Mouse (Mus musculus): ENCODE results near the gene Nrp2.

The Nrp2 gene

GRCm38 (mm10) chr1:62782573-62782972 is 79.5 kb downstream of the Nrp2 start:
- DNase-seq (ENCODE audit: low spot score), result no peak

DNA sequence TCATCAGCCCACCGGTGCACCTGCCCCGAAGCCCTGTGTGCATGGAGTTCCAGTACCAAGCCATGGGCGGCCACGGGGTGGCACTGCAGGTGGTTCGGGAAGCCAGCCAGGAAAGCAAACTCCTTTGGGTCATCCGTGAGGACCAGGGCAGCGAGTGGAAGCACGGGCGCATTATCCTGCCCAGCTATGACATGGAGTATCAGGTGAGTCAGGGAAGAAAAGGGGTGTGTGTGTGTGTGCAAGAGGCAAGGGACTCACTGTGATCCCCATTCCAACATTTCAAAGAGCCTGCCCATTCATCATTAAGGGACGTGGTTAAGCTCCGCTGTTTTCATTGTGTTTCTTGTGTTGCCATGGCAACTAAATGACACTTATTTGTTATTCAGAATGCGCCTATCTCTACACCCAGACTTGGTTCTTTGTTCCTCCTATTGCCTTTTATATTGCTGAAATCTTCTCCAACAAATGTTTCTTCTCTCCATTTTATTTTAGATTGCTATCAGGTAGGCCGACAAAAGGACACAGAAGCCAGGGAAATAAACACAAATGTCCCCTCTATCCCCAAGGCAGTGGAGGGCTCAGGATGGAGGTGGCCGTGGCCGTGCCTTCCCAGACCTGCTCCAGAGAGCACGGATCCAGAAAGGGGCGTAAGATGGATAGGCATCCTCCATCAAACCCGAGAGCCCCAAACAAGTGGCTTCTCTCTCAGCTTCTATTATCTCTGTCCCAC is 80.4 kb downstream of the Nrp2 start:
- DNase-seq (ENCODE audit: low spot score), result no peak

DNA sequence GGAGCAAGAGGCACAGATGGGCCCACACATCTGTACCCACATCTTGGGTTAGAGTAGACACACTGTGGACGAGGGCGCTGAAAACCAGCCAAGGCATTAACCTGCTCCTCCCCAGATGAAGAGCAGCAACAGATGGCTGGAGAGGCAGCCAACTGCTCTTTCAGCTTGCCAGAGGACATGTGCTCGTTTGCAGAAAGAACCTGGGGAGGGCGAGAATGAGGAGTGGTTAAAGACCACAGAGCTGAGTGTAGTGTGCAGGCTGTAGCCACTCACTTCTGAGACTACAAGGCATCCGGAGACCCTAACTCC is 81.0 kb downstream of the Nrp2 start:
- DNase-seq (ENCODE audit: low spot score), result no peak

DNA sequence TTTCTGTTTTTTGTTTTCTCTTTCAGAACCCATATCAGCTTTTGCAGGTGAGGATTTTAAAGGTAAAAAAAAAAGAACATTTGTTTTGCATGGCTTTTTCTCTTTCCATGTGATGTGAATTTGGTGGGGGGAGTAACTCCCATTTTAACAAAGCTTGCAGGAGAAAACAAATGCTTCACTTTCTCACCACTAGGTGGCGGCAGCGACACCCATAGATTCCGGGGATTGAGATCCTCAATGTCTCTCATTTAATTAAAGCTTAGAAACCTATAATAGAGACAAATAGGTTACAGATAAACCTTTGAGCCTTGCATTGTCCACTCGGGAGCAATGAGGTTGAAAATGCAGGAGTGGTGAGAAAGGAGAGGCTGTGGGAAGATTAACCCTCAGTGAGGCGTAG is 83.2 kb downstream of the Nrp2 start:
- DNase-seq (ENCODE audit: low spot score), result peak; percentile 34

DNA sequence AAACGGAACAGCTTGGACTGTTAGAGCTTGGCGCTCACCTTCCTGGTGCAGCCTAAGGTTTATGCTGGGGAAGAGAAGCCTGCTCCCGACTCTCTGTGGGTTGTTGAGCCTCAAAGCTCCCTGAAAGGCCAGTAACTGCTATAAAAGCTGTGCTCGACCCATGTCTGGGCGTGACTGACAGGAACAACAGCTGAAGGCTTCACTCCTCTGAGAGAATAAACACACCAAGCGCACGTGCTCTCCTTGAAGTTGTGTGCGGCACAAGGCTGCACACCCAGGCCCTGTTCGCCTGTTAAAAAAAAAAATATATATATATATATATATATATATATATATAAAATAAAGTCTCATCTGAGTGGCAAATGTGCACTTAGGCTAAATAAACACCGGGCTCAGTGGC is 84.5 kb downstream of the Nrp2 start:
- no peak for DNase-seq (ENCODE audit: low spot score)

DNA sequence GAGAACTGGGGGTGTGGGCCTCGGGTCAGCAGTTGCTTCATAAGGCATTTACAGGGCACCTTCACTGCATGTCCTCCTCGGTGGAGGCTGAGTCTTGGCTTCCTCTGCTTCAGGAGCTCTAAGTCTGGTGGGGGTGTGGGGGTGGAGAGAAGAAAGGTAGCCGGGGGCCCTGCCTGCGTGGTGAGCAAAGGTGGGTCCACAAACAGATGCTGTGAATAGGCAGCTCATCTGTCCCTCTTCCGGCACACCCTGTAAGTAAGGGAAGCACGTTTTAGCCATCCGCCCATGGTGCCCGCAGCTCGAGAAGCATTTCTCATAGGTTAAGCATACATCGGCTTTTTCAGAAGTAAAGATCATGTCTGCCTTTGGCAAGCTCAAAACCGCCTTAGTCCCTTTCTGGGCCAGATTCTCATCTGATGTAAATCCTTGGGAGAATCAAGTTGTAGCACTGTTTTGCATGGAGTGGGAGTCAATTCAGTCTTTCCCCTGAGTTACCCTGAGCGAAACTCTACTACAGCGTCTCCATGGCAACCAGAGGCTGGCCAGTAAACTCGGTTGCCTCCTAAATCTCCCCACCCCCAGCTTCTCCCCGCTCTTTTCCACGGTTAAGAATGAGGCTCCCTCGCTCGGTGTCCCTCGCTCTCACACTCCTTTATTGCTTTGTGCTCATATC is 91.3 kb downstream of the Nrp2 start:
- no peak for DNase-seq (ENCODE audit: low spot score)

- DNase-seq (ENCODE audit: low spot score), result no peak
Observed at GRCm38 (mm10) chr1:62794896-62795255, 91.8 kb downstream of the Nrp2 start.

GRCm38 (mm10) chr1:62795307-62796037 is 92.4 kb downstream of the Nrp2 start:
- DNase-seq (ENCODE audit: low spot score), result no peak

DNA sequence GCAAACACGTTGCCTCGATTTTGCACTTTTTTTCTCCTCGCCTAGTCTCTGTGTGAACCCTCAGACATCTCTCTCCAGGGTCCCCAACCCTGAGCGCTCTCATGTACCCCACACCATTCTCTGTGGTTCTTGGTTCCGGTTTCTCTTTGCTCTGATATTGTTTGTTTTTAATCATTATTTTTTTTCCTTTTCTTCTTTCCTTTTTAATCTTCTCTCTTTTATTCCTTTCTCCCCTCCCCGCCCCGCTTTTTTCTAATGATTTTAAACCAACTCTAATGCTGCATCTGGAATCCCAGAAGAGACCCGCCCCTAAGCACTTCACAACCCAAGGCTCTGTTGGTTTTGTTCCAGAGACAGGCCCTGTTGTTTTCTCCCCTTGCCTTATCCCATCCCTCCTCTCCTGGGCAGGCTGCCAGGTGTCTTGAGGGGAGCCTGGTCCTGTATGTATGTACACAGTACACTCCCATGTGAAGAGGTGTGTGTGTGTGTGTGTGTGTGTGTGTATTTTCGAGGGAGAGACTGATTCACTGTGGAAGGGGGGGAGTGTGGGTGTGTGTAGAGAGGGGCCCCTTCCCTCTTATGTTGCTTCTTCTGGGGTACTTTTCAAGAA is 93.1 kb downstream of the Nrp2 start:
- no peak for DNase-seq (ENCODE audit: low spot score)

DNA sequence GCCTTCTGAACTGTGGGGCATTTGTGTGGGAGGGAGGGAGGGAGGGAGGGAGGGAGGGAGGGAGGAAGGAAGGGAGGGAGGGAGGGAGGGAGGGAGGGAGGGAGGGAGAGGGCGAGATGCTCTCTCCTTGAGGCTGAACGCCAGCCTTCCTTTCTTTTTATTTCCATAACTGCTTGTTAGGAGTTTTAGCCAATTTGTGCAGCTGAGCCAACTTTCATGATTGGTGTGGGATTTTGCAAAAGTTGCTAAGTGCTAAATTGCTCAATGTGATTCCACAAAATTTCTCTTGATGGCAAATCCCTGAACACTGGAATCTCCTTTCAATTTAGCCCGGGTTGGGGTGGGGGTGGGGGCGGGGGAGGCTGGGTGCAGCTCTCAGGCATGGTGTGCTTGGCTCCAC is 96.3 kb downstream of the Nrp2 start:
- DNase-seq (ENCODE audit: low spot score), result no peak

DNA sequence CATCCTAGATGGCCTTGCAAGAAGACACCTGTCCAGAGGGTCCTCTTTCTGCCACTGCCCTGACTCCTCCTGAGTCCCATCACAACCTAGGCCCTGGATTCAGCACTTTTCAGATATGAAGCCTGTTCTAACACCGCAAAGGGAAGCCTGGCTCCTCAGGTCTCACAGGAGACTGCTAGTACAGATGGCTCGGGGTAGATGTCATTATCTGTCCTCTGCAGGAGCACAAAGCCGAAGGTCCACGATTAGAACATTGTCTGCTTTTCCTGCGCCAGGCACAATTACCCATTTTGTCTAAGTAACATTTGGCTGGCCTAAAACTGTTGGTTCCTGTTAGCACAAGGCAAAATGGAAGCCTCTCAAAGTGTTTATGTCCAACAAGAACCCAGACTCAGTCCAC is 97.3 kb downstream of the Nrp2 start:
- DNase-seq (ENCODE audit: low spot score), result peak; percentile 68

DNA sequence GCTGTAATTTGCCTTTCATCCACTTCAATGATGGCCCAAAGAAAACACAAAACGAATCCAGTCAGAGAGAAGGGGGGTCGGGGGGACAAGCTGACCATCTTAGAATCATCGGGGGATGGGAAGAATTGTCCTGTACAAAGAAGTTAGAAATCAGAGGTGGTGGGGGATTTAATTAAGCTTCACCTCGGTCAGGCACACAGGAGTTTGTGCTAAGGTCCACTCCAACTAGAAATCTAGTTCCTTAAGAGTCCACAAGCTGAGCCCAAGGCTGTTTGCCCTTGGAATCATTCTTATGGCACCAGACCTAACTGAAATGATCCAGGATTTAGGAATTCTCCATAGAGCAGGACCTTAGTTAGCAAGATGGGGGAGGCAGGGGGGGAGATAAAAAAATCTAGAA is 98.3 kb downstream of the Nrp2 start:
- no peak for DNase-seq (ENCODE audit: low spot score)

- DNase-seq (ENCODE audit: low spot score), result no peak
Observed at GRCm38 (mm10) chr1:62801842-62802241, 98.8 kb downstream of the Nrp2 start.

GRCm38 (mm10) chr1:62803544-62803943 is 100.5 kb downstream of the Nrp2 start:
- no peak for DNase-seq (ENCODE audit: low spot score)

- no peak for DNase-seq (ENCODE audit: low spot score)
Observed at GRCm38 (mm10) chr1:62806014-62806413, 102.9 kb downstream of the Nrp2 start.

GRCm38 (mm10) chr1:62808395-62808794 is 105.3 kb downstream of the Nrp2 start:
- DNase-seq (ENCODE audit: low spot score), result no peak

DNA sequence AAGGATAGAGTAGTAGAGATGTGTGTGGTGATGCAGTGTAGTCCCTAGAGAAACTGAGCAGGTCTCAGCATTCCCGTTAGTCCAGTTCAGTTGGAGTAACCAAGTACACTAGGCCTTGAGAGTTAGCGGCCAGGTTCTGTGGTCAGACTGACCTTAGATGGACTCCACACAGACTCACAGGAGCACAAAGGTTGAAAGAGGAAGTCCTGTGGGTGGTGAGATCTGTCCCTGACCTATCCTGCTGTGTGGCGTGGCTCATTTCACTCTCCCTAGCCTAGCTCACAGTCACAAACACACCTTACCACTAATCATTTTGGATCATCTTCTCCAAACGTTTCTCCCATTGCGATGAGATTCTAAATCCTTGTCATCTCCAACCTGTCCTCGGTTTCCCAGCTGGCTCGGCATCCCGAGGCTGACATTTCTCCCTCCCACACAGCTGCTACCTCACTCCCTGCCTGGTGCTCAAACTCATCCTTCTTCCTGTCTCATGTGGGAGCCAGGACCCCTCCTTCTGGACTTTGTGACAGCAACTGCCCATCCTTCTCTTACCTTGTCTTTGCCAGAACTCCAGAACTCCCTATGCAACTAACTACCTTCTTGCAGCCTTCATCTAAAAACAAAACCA is 106.6 kb downstream of the Nrp2 start:
- DNase-seq (ENCODE audit: low spot score), result no peak

- no peak for DNase-seq (ENCODE audit: low spot score)
Observed at GRCm38 (mm10) chr1:62811141-62811540, 108.1 kb downstream of the Nrp2 start.

GRCm38 (mm10) chr1:62812701-62813684 is 109.9 kb downstream of the Nrp2 start:
- DNase-seq (ENCODE audit: low spot score), result no peak

DNA sequence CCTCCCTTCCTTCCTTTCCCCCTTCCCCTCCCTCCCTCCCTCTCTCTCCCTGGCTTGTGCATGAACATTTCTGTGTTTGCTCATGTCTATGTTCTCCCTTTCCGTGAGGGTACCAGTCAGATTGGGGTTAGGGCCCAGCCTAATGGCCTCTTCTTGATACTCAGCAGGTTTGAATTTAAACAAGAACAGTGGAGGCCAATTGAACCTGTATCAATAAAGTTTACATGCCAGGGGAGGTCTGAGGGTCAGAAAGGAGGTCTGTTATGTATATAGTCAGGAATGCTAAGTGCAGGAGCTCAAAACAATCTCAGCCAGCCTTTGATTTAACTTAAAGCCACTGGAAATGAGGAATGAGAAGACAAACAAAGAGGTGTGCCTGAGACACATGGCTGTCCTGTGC is 110.9 kb downstream of the Nrp2 start:
- DNase-seq (ENCODE audit: low spot score), result no peak

GRCm38 (mm10) chr1:62817566-62817965 is 114.5 kb downstream of the Nrp2 start:
- DNase-seq (ENCODE audit: low spot score), result no peak

Measured in c-Kit-positive CD71-positive TER-119-positive erythroid progenitor cells, embryonic 14.5 days (primary cell).